Mouse (Mus musculus) forebrain, embryonic 12.5 days (tissue): ENCODE data around the gene Lrch1. TPM values are rescaled to one million over a fixed set of nuclear protein-coding genes. Genes with fewer than 3 reads are reported as not detected.

Experiments
- ATAC-seq: fragments of 200-750 bp; cut with Nextera tagmentation; 2 replicates; pipeline ENCODE4 v1.8.0; 2017; ENCODE audit warnings: moderate TSS enrichment; ENCODE audit not compliant: low FRiP score
- H3K27ac ChIP-seq: fragments of 300-500 bp; sonication (generic); 2 replicates; pipeline ENCODE4 v1.5.1; 2016; ENCODE audit warnings: mild to moderate bottlenecking
- H3K27me3 ChIP-seq: fragments of 300-500 bp; sonication (generic); 2 replicates; pipeline ENCODE4 v1.6.1; 2016; ENCODE audit warnings: mild to moderate bottlenecking
- H3K36me3 ChIP-seq: fragments of 300-500 bp; sonication (generic); replicated peaks from 2 replicates; pipeline ENCODE4 v1.6.1; 2016; ENCODE audit warnings: mild to moderate bottlenecking
- H3K4me1 ChIP-seq: fragments of 300-500 bp; sonication (generic); 2 replicates; pipeline ENCODE4 v1.6.1; 2016
- H3K4me2 ChIP-seq: fragments of 300-500 bp; sonication (generic); 2 replicates; pipeline ENCODE4 v1.6.1; 2016; ENCODE audit warnings: mild to moderate bottlenecking, moderate library complexity
- H3K4me3 ChIP-seq: fragments of 300-500 bp; sonication (generic); replicated peaks from 2 replicates; pipeline ENCODE4 v1.5.1; 2016; ENCODE audit warnings: mild to moderate bottlenecking
- H3K9ac ChIP-seq: fragments of 300-500 bp; sonication (generic); 2 replicates; pipeline ENCODE4 v1.6.1; 2016; ENCODE audit warnings: mild to moderate bottlenecking
- H3K9me3 ChIP-seq: fragments of 300-500 bp; sonication (generic); 2 replicates; pipeline ENCODE4 v1.6.1; 2016
- WGBS: fragments of 180-500 bp; shearing (Covaris S2); methylation state at CpG from one replicate; pipeline ENCODE4 v1.1.7; 2016; 5-methylcytosine and 5-hydroxymethylcytosine counted together
- polyA plus RNA-seq: library from polyadenylated mRNA; unstranded; fragments of >200 nt; fragmentation: Nextera tagmentation; extraction: Ambion mirVana; gene quantifications from 2 replicates; pipeline ENCODE4 v1.2.1, GENCODE M21; 2016

The Lrch1 gene
- polyA plus RNA-seq, 1 experiment from 2014 or later = 13.6 TPM

DNA sequence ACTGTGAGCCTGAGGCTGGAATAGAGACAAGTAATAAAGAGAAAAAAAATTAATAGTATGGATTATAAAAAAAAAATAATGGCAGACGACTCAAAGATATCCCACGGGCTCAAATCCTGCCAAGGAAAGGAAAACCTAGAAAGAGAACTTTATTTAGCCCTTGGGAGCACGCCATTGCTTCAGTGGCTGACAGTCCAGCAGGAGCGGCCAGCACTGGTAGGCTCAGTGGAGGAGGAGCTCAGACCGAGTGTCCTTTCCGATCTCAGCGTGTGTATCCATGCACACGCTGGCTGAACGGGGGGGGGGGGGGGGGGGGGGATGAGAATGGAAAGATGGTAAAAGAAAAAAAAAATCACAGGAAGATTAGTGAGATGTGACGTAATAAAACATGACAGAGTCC, 68.2 kb downstream of the Lrch1 start:
- H3K27me3 ChIP-seq = no peaks in the 10 kb centered on the region
- no peaks in the 10 kb centered on the region for H3K9me3 ChIP-seq
- no peaks in the 10 kb centered on the region for H3K36me3 ChIP-seq
- H3K27ac ChIP-seq = no peak overlapping the region
- 83% methylated on average over 9 of the region's 10 CpGs for WGBS
- H3K4me1 ChIP-seq = peaks cover 11% of the 10 kb centered on the region
- no peak for ATAC-seq
- H3K4me3 ChIP-seq = no peak overlapping the region
- no peak overlapping the region for H3K9ac ChIP-seq
- no peak overlapping the region for H3K4me2 ChIP-seq

GRCm38 (mm10) chr14:74877287-74877686, 70.4 kb downstream of the Lrch1 start:
- Histone ChIP-seq H3K4me2 (no peak overlapping the region), H3K4me3 (no peak overlapping the region), H3K27me3 (no peaks in the 10 kb centered on the region), H3K9me3 (no peaks in the 10 kb centered on the region), H3K36me3 (no peaks in the 10 kb centered on the region), H3K27ac (no peak overlapping the region), H3K9ac (no peak overlapping the region), H3K4me1 (0 out of 2 replicates have a peak, but pooled peaks cover 3% of the 10 kb centered on the region)
- 68% methylated on average over 5 of the region's 5 CpGs for WGBS
- ATAC-seq = no peak

GRCm38 (mm10) chr14:74871220-74871619, 76.5 kb downstream of the Lrch1 start:
- no peak overlapping the region for H3K9ac ChIP-seq
- H3K4me1 ChIP-seq = peaks cover 17% of the 10 kb centered on the region
- no peak for ATAC-seq
- H3K4me3 ChIP-seq = no peak overlapping the region
- no peaks in the 10 kb centered on the region for H3K9me3 ChIP-seq
- no peak overlapping the region for H3K4me2 ChIP-seq
- no peaks in the 10 kb centered on the region for H3K36me3 ChIP-seq
- H3K27me3 ChIP-seq = no peaks in the 10 kb centered on the region
- no peak overlapping the region for H3K27ac ChIP-seq
- 73% methylated on average over 4 of the region's 4 CpGs for WGBS

- no peaks in the 10 kb centered on the region for H3K27me3 ChIP-seq
- no peak for ATAC-seq
- no peak overlapping the region for H3K27ac ChIP-seq
- WGBS = 88% methylated on average over 4 of the region's 4 CpGs
- no peak overlapping the region for H3K4me3 ChIP-seq
- H3K9ac ChIP-seq = no peak overlapping the region
- no peaks in the 10 kb centered on the region for H3K36me3 ChIP-seq
- H3K4me2 ChIP-seq = no peak overlapping the region
- H3K4me1 ChIP-seq = peaks cover 19% of the 10 kb centered on the region
- no peaks in the 10 kb centered on the region for H3K9me3 ChIP-seq
Measured at GRCm38 (mm10) chr14:74868902-74869230, 78.8 kb downstream of the Lrch1 start.

DNA sequence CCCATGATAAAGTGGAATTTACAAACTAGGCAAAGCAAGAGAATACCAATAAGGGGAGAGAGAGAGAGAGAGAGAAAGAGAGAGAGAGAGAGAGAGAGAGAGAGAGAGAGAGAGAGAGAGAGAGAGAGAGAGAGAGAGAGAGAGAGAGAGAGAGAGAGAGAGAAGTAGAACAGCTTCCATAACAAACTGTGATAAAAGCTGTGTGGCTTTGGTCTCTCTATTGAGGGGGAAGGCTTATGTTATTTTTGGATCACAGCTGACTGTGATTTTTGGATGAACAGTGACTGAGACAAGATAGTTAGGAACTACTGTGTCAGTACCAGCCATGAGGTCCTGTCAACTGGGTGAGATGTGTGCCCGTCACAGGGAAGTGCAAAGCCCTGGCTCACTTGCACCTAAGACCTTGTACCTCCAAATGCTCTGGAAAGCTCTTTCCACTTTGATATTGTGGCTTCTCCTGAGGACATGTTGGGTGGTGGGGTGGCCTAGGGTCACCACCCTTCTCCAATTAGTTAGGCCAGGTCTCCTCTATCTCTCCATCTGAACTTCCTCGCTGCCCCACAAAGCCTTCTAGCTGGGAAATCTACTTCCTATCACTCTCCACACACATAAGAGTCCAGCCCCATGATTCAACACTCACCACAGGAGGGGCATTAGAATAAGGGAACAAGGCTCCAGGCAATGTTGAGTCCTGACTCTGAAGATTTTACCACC, 79.3 kb downstream of the Lrch1 start:
- Histone ChIP-seq H3K36me3 (no peaks in the 10 kb centered on the region), H3K4me2 (no peak overlapping the region), H3K27me3 (no peaks in the 10 kb centered on the region), H3K9me3 (no peaks in the 10 kb centered on the region), H3K4me1 (peaks cover 19% of the 10 kb centered on the region), H3K9ac (no peak overlapping the region), H3K27ac (no peak overlapping the region), H3K4me3 (no peak overlapping the region)
- 87% methylated on average over 2 of the region's 2 CpGs for WGBS
- no peak for ATAC-seq

DNA sequence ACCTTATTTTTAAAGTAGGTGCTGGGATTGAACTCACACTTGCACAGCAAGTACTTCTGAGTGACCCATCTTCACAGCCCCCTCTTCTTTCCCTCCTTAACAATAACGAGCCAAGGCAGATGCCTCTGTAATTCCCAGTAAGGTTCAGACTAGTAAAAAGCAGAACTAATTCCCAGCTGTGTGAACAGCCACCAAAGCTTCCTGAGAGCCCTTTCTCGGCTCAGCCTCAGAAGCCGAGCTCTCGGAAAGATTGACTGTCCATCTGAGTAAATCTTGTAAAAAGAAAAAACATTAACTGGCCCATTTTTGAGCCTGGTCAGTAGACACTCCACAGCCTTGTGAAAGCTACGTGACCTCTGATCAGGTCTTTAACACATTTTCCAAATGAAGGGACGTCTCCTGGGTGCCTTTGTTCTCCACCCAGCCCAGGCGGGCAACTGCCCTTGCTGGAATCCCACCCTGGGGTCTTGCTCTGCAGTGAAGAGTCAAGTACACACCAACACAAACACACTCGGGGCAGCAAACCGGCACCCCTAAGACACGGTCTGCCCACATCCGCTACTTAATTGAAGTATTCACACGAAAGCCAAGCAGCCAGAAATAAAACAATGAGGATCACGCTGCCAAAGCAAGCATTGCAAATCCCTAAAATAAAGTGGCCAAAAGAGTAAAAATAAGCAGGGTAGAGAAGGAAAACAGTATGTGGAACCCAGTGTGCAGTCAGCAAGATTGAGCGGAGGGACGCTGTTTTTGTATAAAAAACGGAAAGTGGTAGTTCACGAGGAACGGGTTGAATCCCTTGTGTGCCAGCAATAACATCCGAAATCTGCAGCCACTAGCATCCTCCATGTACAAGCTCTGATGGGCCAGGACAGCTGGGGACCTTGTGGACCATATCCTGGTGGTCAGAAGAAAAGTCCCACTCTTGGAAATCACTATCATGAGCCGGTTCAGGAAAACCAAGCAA, 80.3 kb downstream of the Lrch1 start:
- H3K4me3 ChIP-seq = no peak overlapping the region
- no peaks in the 10 kb centered on the region for H3K9me3 ChIP-seq
- H3K36me3 ChIP-seq = no peaks in the 10 kb centered on the region
- no peaks in the 10 kb centered on the region for H3K27me3 ChIP-seq
- no peak overlapping the region for H3K9ac ChIP-seq
- no peak overlapping the region for H3K27ac ChIP-seq
- H3K4me2 ChIP-seq = peak overlapping the region; percentile 6; the same call in 1 of the 2 replicates
- peaks cover 19% of the 10 kb centered on the region for H3K4me1 ChIP-seq
- ATAC-seq = 0 out of 2 replicates have a peak, but pooled peaks have one; percentile 11
- WGBS = 33% methylated on average over 20 of the region's 20 CpGs

DNA sequence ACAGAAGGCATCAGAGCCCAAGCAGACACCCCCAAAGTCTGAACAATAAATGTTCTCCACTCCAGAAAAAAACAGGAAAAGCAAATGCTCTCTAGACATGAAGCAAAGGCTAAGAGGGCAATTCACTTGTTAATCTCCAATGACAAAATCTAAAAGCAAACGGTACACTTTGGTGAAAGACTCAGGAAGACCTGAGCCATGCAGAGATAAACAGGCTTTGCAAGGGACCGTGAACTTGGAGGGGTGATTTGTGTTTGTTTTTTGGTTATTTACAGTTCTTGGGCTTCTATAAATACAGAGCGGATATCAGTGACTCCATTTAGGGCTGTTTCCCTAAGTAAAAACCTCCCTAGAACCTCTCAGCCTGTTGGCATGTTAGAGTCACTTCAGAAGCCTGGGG, 81.9 kb downstream of the Lrch1 start:
- Histone ChIP-seq H3K4me3 (no peak overlapping the region), H3K36me3 (no peaks in the 10 kb centered on the region), H3K9me3 (no peaks in the 10 kb centered on the region), H3K27ac (no peak overlapping the region), H3K9ac (no peak overlapping the region), H3K4me2 (no peak overlapping the region), H3K4me1 (peaks cover 19% of the 10 kb centered on the region), H3K27me3 (no peaks in the 10 kb centered on the region)
- WGBS = 79% methylated on average over 3 of the region's 3 CpGs
- ATAC-seq = no peak

DNA sequence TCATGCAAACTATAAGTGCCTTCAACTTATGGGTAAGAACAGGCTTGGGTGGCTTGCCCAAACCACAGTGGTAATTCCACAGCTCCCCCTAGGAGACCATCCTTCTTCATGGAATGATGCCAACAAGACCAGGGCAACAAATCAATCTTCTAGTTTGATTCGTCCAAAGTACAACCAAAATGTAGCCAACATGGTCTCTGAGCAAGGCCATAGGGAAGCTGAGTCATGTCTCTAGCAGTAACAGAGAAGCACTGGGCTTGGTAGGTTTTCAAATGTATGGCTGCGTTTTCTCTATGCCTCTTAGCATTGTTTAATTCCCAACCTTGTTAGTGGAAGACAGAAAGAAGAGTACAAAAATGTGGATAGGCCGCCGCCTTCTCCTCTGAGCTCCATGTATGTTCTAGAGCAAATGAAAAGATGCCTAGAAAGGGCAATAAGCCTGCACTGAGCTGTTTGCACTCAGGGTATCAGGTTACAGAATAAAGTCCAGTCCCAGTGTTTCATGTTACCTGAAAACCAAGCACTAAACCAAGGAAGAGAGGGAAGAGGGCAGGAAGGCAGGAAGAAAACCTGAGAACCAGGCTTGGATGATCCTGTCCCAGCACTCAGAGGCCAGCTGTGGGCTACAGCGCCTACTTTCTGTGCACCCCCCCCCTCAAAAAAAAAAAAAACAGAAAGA, 82.7 kb downstream of the Lrch1 start:
- Histone ChIP-seq H3K27me3 (no peaks in the 10 kb centered on the region), H3K36me3 (no peaks in the 10 kb centered on the region), H3K9ac (no peak overlapping the region), H3K27ac (no peak overlapping the region), H3K4me3 (no peak overlapping the region), H3K9me3 (no peaks in the 10 kb centered on the region), H3K4me1 (peaks cover 19% of the 10 kb centered on the region), H3K4me2 (no peak overlapping the region)
- no peak for ATAC-seq
- 80% methylated on average over 5 of the region's 5 CpGs for WGBS

DNA sequence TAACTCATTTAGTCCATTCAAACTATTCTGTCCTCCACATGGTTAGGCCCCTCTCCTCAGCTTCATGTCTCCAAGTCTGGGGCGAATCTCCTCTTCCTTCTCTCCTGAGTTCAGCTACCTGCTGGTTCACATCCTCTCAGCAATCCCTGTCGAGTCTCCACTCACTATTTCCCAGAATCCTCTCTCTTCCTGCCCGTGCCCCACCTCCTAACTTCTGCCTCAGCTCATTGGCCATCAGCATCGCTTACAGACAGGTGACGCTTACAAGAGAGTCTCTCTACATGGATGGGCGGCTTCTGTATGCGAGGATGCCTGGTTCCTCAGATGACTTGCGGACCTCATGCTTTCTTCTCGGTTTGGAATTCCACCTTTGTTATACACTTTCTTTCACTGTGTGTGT, 86.2 kb downstream of the Lrch1 start:
- no peak overlapping the region for H3K27ac ChIP-seq
- no peak overlapping the region for H3K4me2 ChIP-seq
- H3K9me3 ChIP-seq = no peaks in the 10 kb centered on the region
- H3K9ac ChIP-seq = no peak overlapping the region
- 91% methylated on average over 9 of the region's 9 CpGs for WGBS
- H3K36me3 ChIP-seq = no peaks in the 10 kb centered on the region
- H3K27me3 ChIP-seq = no peaks in the 10 kb centered on the region
- H3K4me1 ChIP-seq = peaks cover 4% of the 10 kb centered on the region; the same call in 1 of the 2 replicates
- no peak overlapping the region for H3K4me3 ChIP-seq
- ATAC-seq = no peak

- ATAC-seq = no peak
- 84% methylated on average over 1 of the region's 1 CpGs for WGBS
- H3K4me2 ChIP-seq = no peak overlapping the region
- no peak overlapping the region for H3K9ac ChIP-seq
- H3K27me3 ChIP-seq = no peaks in the 10 kb centered on the region
- no peaks in the 10 kb centered on the region for H3K4me1 ChIP-seq
- H3K27ac ChIP-seq = no peak overlapping the region
- H3K4me3 ChIP-seq = no peak overlapping the region
- H3K9me3 ChIP-seq = no peaks in the 10 kb centered on the region
- 0 out of 2 replicates have a peak, but pooled peaks cover 2% of the 10 kb centered on the region for H3K36me3 ChIP-seq
Measured at GRCm38 (mm10) chr14:74859154-74859553, 88.5 kb downstream of the Lrch1 start.

DNA sequence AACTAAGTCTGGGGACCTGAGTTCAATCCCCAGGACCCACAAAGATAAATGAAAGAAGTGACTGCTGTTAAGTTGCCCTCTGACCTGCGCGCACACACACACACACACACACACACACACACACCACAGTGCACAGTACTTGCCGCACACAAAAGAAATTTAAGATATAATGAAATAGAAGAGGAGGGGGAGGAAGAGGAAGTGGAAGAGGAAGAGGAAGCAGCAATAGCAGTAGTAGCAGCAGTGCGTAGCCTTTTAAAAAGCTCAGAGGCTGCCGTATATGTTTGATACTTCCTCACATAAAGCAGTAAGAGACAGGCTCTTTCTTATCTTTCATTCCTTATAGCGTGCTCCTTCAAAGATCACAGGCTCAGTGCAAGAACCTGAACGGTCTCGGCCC, 92.2 kb downstream of the Lrch1 start:
- no peaks in the 10 kb centered on the region for H3K9me3 ChIP-seq
- H3K4me1 ChIP-seq = peaks cover 22% of the 10 kb centered on the region
- H3K27me3 ChIP-seq = no peaks in the 10 kb centered on the region
- no peak for ATAC-seq
- 95% methylated on average over 8 of the region's 8 CpGs for WGBS
- H3K36me3 ChIP-seq = 0 out of 2 replicates have a peak, but pooled peaks cover 2% of the 10 kb centered on the region
- no peak overlapping the region for H3K4me3 ChIP-seq
- H3K27ac ChIP-seq = no peak overlapping the region
- H3K9ac ChIP-seq = no peak overlapping the region
- H3K4me2 ChIP-seq = no peak overlapping the region

DNA sequence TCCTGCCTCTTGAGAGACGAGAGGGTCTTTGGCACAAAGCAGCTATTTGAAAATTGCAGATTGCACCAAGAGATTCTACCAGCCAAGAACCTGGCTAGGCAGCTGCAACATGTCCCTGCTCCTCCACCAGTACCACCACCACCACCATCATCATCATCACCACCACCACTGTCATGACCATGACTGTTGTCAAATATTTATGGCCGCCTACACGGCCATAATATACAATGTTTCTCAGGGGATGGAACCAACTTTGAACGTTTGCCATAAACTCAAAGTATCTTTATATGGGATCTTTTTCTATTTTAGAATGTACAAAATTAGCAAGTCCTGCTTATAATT, 93.9 kb downstream of the Lrch1 start:
- Histone ChIP-seq H3K4me1 (peaks cover 22% of the 10 kb centered on the region), H3K9ac (no peak overlapping the region), H3K27ac (0 out of 2 replicates have a peak overlapping the region, but pooled peaks have one; percentile 56), H3K4me2 (no peak overlapping the region), H3K4me3 (no peak overlapping the region), H3K9me3 (no peaks in the 10 kb centered on the region), H3K27me3 (no peaks in the 10 kb centered on the region), H3K36me3 (0 out of 2 replicates have a peak, but pooled peaks cover 2% of the 10 kb centered on the region)
- no peak for ATAC-seq
- 77% methylated on average over 4 of the region's 4 CpGs for WGBS
